Mouse (Mus musculus) splenic B cell, adult 2 months (primary cell): ENCODE results near the gene Gria4.

Source experiments
- DNase-seq: peaks from one replicate; pipeline ENCODE4 v3.0.0-alpha.2; 2011; ENCODE audit warnings: low read depth, low spot score
- H3K27me3 ChIP-seq: 2 replicates; pipeline ENCODE4 v1.6.1; 2012; ENCODE audit warnings: mild to moderate bottlenecking, low read length, moderate library complexity, mixed read lengths; ENCODE audit not compliant: control insufficient read depth, poor library complexity, insufficient read depth, severe bottlenecking
- H3K36me3 ChIP-seq: 2 replicates; pipeline ENCODE4 v1.6.1; 2012; ENCODE audit warnings: mild to moderate bottlenecking, low read length, moderate library complexity, mixed read lengths; ENCODE audit not compliant: control insufficient read depth, poor library complexity, insufficient read depth, severe bottlenecking

Gria4 gene

GRCm38 (mm10) chr9:4654333-4654732, 141.7 kb downstream of the Gria4 start:
- Histone ChIP-seq H3K36me3 (no peaks in the 10 kb centered on the region), H3K27me3 (no peaks in the 10 kb centered on the region)
- DNase-seq: no peak

- H3K36me3 ChIP-seq: no peaks in the 10 kb centered on the region
- H3K27me3 ChIP-seq: no peaks in the 10 kb centered on the region
- DNase-seq: no peak
Measured at GRCm38 (mm10) chr9:4639192-4639900, 156.7 kb downstream of the Gria4 start.

- no peak for DNase-seq
- Histone ChIP-seq H3K27me3 (no peaks in the 10 kb centered on the region), H3K36me3 (no peaks in the 10 kb centered on the region)
Measured at GRCm38 (mm10) chr9:4631910-4632309, 164.1 kb downstream of the Gria4 start.

- Histone ChIP-seq H3K36me3 (no peaks in the 10 kb centered on the region), H3K27me3 (no peaks in the 10 kb centered on the region; the same call in 1 of the 2 replicates)
- no peak for DNase-seq
Measured at GRCm38 (mm10) chr9:4615286-4615685, 180.7 kb downstream of the Gria4 start.

DNA sequence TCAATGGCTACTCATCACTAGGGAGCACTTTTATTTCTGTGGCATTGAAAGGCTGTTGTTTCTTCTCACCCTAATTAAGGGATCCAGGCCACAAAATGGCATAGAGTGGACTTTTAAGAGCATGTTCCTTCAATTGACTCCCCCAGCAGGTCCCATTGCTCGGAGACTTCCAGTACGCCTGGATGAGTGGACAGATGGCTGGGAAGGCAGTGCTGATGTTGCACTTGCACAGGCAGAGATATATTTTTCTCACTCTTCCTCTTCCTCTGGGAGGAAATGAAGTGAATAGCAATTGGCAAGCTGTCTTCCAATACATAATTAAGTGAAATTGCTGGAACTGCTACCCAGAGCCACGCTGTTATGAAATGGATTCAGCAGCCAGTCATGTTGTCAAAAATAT, 190.7 kb downstream of the Gria4 start:
- no peak for DNase-seq
- Histone ChIP-seq H3K36me3 (no peaks in the 10 kb centered on the region), H3K27me3 (no peaks in the 10 kb centered on the region)

GRCm38 (mm10) chr9:4604236-4604635, 191.8 kb downstream of the Gria4 start:
- Histone ChIP-seq H3K27me3 (no peaks in the 10 kb centered on the region), H3K36me3 (no peaks in the 10 kb centered on the region)
- no peak for DNase-seq

DNA sequence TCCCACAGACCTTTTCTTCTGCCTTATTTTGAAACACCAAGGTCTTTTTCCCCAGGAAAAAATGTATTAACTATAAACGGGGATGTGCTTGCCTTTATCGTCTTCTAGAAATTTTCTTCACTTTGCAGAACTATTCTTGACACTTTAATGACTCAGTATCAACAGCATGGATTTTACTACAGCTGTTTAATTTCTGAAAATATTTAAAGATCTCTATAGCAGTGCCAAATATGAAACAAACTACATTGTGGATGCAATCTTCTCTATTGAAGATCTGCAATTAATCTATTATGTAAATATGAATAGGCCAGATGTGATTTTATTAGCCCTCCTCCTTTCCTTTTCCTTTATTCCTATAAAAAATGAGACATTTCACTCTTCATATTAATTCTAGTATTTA, 194.2 kb downstream of the Gria4 start:
- Histone ChIP-seq H3K27me3 (no peaks in the 10 kb centered on the region), H3K36me3 (no peaks in the 10 kb centered on the region)
- no peak for DNase-seq

GRCm38 (mm10) chr9:4573596-4573995, 222.4 kb downstream of the Gria4 start:
- no peaks in the 10 kb centered on the region for H3K27me3 ChIP-seq
- H3K36me3 ChIP-seq: no peaks in the 10 kb centered on the region
- DNase-seq: no peak

- DNase-seq: no peak
- Histone ChIP-seq H3K27me3 (no peaks in the 10 kb centered on the region), H3K36me3 (no peaks in the 10 kb centered on the region)
Measured at GRCm38 (mm10) chr9:4555415-4555959, 240.5 kb downstream of the Gria4 start.

GRCm38 (mm10) chr9:4539218-4539617, 256.8 kb downstream of the Gria4 start:
- no peak for DNase-seq
- Histone ChIP-seq H3K36me3 (no peaks in the 10 kb centered on the region), H3K27me3 (no peaks in the 10 kb centered on the region)

DNA sequence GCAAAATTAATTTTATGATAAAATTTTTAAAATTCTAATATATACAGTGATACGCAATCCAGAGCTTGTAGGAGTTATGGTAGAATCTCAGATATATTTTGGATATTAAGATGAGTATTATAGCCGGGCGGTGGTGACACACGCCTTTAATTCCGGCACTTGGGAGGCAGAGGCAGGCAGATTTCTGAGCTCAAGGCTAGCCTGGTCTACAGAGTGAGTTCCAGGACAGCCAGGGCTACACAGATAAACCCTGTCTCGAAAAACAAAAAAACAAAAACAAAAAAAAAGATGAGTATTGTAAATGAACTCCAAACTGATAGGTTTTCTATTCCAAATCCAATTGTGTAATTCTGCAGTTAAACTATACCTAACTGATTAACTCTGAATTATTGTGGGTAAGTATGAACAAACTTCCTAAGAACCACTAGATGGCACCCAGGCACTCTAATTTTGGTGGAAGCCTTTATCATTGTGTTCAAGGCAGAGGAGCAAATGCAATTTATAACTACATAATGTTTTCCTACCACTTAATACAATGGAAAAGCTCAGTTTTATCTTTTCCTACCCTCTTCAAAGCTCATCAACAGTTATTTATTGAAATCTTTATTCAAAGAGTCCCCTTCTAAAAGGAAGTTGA, 259.4 kb downstream of the Gria4 start:
- no peaks in the 10 kb centered on the region for H3K27me3 ChIP-seq

GRCm38 (mm10) chr9:4514563-4514885, 281.5 kb downstream of the Gria4 start:
- no peak for DNase-seq
- no peaks in the 10 kb centered on the region for H3K36me3 ChIP-seq

More for the DNA sequence above, 259.4 kb downstream of the Gria4 start:
- no peaks in the 10 kb centered on the region for H3K36me3 ChIP-seq
- DNase-seq: no peak

DNA sequence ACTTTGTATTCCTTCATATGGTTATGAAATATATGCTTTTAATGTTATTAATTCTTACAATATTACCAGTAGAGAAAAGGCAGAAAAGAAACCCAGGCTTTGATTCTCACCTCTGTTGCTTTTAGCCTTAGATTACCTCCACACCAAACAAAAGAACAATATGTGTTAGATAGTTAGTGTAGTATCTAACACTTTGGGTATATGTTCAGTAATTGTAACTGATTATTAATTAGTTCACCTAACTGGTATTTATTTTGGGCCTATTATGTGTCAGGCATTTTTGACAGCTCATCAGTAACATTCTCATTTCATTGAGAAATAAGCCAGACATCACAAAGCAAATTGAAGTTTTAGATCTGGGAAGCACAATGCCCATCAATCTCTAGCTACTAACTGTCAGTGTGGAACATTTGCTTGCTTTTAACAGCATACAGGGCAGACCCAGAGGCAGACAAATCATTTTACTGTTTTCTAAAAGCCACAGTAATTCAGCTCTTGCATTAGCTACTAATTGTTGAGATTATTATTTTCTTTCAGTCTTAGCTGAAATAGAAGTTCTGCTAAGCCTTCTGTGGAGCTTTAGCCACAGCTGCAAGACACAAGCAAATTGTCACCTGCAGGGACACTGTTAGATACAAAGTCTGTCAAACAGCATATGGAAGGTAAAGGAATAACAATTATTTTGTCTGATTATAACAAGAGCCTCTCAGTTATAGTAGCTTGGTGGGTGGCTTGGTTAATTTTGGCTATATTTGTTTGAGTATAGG, 282.1 kb downstream of the Gria4 start:
- no peak for DNase-seq
- no peaks in the 10 kb centered on the region for H3K36me3 ChIP-seq
- no peaks in the 10 kb centered on the region for H3K27me3 ChIP-seq

More at GRCm38 (mm10) chr9:4514563-4514885, 281.5 kb downstream of the Gria4 start:
- H3K27me3 ChIP-seq: no peaks in the 10 kb centered on the region

GRCm38 (mm10) chr9:4506086-4506485, 289.9 kb downstream of the Gria4 start:
- no peaks in the 10 kb centered on the region for H3K27me3 ChIP-seq
- no peaks in the 10 kb centered on the region for H3K36me3 ChIP-seq
- no peak for DNase-seq

DNA sequence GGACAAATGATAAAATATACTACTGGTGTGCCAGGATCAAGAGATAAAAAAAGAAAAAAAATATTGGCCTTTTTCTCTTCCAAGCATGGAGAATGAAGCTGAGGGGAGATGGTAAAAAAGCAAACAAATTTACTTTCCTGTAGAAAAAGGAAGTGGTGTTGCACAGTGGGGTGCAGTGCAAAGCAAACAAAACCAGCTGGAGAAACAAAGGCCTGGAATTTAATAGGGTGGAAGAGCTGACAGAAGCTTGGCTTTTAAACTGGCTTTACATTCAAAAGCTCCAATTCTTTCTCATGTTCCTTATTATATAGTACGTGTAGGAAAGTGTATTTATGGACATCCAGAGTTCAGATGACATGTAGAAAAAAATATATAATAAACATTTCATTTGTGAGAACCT, 290.9 kb downstream of the Gria4 start:
- no peaks in the 10 kb centered on the region for H3K27me3 ChIP-seq
- H3K36me3 ChIP-seq: no peaks in the 10 kb centered on the region
- DNase-seq: no peak
